Mouse (Mus musculus): ENCODE measurements around the gene Epsti1.

DNA sequence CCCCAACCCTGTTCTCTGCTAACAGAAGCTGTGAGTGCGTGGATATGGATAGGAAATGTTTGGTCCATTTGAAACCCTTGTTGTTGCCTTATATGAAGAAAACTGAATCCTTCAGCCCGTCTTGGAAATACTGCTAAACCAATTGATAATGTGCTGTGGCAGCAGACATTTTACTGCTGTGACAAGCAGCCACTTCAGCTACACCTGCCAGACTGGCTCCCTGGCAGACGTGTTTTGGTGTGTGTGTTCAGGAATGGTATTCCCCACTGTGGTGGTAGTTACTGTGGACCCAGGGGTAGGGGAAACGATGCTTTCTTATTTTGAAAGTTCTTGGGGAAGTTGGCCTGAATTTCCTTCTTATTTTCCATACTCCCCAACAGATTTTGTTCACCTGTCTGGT is 100.4 kb downstream of the Epsti1 start:
- TF ChIP-seq POLR2A (IDR thresholded peaks at IDR 0.05; ENCODE audit: low read depth, low read length) (no peak), CTCF (IDR thresholded peaks at IDR 0.05; ENCODE audit: extremely low read depth, insufficient read length, insufficient replicate concordance, low read depth, low read length) (no peak)

All from small intestine, adult 2 months (tissue).